Mouse (Mus musculus) midbrain, embryonic 12.5 days (tissue): ENCODE measurements around the gene Ccdc18. TPM values are rescaled to one million over a fixed set of nuclear protein-coding genes. Genes with fewer than 3 reads are reported as not detected.
"Not testable (repeated sequence)": the region's sequence is repeated elsewhere in the genome, so short reads cannot be mapped to it uniquely, and the experiment has no call there.

ENCODE experiments used
- ATAC-seq: fragments of 200-750 bp; cut with Nextera tagmentation; 2 replicates; pipeline ENCODE4 v1.8.0; 2017; ENCODE audit warnings: low read depth, moderate TSS enrichment, moderate library complexity; ENCODE audit not compliant: low FRiP score
- H3K27ac ChIP-seq: fragments of 300-500 bp; sonication (generic); replicated peaks from 2 replicates; pipeline ENCODE4 v1.5.1; 2016; ENCODE audit warnings: mild to moderate bottlenecking
- H3K27me3 ChIP-seq: fragments of 300-500 bp; sonication (generic); 2 replicates; pipeline ENCODE4 v1.6.1; 2016; ENCODE audit warnings: mild to moderate bottlenecking
- H3K36me3 ChIP-seq: fragments of 300-500 bp; sonication (generic); 2 replicates; pipeline ENCODE4 v1.6.1; 2016
- H3K4me1 ChIP-seq: fragments of 300-500 bp; sonication (generic); 2 replicates; pipeline ENCODE4 v1.6.1; 2016
- H3K4me2 ChIP-seq: fragments of 300-500 bp; sonication (generic); replicated peaks from 2 replicates; pipeline ENCODE4 v1.6.1; 2016; ENCODE audit warnings: mild to moderate bottlenecking, moderate library complexity
- H3K4me3 ChIP-seq: fragments of 300-500 bp; sonication (generic); 2 replicates; pipeline ENCODE4 v1.5.1; 2016; ENCODE audit warnings: mild to moderate bottlenecking
- H3K9ac ChIP-seq: fragments of 300-500 bp; sonication (generic); replicated peaks from 2 replicates; pipeline ENCODE4 v1.6.1; 2016; ENCODE audit warnings: mild to moderate bottlenecking, moderate library complexity
- H3K9me3 ChIP-seq: fragments of 300-500 bp; sonication (generic); 2 replicates; pipeline ENCODE4 v1.6.1; 2016; ENCODE audit warnings: mild to moderate bottlenecking
- WGBS: fragments of 180-500 bp; shearing (Covaris S2); methylation state at CpG from one replicate; pipeline ENCODE4 v1.1.7; 2016; 5-methylcytosine and 5-hydroxymethylcytosine counted together
- polyA plus RNA-seq: library from polyadenylated mRNA; unstranded; fragments of >200 nt; fragmentation: Nextera tagmentation; extraction: Ambion mirVana; gene quantifications from 2 replicates; pipeline ENCODE4 v1.2.1, GENCODE M21; 2016

The Ccdc18 gene
- polyA plus RNA-seq, result 8.5 and 9.5 TPM in 2 replicates

DNA sequence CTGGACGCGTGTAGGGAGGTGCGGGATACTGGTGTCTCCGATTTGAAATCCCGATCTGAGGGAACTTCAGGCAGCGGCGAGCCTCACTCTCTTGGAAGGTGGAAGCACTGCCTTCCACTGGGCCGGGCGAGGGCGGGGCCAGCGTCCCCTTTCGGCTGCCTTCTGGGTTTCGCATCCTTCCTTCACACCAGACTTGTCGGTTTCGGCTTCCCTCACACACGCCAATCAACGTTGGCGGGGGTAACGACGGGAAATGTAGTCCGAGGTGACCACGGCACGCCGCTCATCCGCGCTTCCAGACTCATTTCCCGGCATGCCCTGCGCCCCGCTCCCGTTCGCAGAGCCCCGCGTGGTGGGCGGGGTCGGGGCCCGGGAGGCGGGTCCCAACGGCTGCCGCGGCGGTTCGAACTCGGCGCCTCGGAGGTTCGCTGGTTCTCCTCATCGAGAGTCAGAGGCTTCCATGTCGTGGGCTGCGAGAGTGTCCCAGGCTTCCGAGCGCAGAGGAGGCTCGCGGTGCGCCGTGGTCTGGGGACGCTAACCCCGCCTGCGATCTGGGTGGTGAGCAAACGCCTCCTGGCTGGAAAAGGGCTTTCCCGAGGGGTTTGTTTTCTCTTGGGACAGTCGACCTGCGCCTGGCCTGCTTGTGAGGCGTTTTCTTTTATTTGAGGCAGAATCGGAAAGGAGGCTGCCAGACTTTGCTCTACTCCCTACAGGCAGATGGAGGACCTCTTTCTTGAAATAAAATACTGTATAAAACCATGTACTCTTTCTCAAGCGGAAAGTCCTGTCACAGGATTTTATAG lies at the start of gene Ccdc18, which contains the start of gene Tmed5:
Gene Ccdc18 (plus strand): TSS at position 435 of the 803 bp plus-strand sequence.
Gene Tmed5 (minus strand): TSS at position 180 of the 803 bp plus-strand sequence.
- H3K4me2 ChIP-seq, result peak within 1 kb of the TSS; percentile 79
- H3K9me3 ChIP-seq, result no peaks in the 10 kb centered on the region
- peak within 1 kb of the TSS; percentile 89 for H3K27ac ChIP-seq
- no peaks in the 10 kb centered on the region for H3K36me3 ChIP-seq
- WGBS, result under 1% methylated on average over 65 of the region's 65 CpGs
- ATAC-seq, result peak; percentile 98
- peak within 1 kb of the TSS; percentile 85 for H3K4me3 ChIP-seq
- peak within 1 kb of the TSS; percentile 75 for H3K9ac ChIP-seq
- peaks cover 4% of the 10 kb centered on the region; the same call in 1 of the 2 replicates for H3K4me1 ChIP-seq
- H3K27me3 ChIP-seq, result no peaks in the 10 kb centered on the region

DNA sequence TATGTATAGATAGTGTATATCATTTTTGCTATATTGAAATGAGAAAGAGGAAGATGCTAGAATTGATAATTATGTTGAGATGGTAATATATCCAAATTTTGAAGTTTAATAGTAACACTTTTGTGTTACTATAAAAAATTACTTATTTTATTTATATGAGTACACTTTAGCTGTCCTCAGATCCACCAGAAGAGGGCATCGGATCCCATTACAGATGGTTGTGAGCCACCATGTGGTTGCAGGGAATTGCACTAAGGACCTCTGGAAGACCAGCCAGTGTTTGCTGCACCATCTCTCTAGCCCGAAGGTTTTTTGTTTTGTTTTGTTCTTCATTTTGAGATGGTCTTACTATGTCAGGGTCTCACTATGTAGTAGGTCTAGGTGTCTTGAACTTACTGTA lies 47.2 kb upstream of the Ccdc18 start:
- Histone ChIP-seq H3K27ac (no peak overlapping the region), H3K27me3 (no peaks in the 10 kb centered on the region), H3K9me3 (no peaks in the 10 kb centered on the region), H3K9ac (no peak overlapping the region), H3K4me3 (no peak overlapping the region), H3K4me2 (no peak overlapping the region), H3K36me3 (peaks cover 70% of the 10 kb centered on the region), H3K4me1 (no peaks in the 10 kb centered on the region)
- 96% methylated on average over 2 of the region's 2 CpGs for WGBS
- no peak for ATAC-seq

GRCm38 (mm10) chr5:108092731-108093130 lies 39.9 kb upstream of the Ccdc18 start:
- not testable (repeated sequence) for H3K27ac ChIP-seq, H3K4me3 ChIP-seq, H3K4me1 ChIP-seq, H3K27me3 ChIP-seq, H3K4me2 ChIP-seq, ATAC-seq, H3K9ac ChIP-seq, H3K9me3 ChIP-seq
- 96% methylated on average over 8 of the region's 8 CpGs for WGBS
- H3K36me3 ChIP-seq, result peaks cover 70% of the 10 kb centered on the region

- Histone ChIP-seq H3K4me1 (no peaks in the 10 kb centered on the region), H3K4me3 (no peak overlapping the region), H3K4me2 (no peak overlapping the region), H3K27ac (no peak overlapping the region), H3K9me3 (no peaks in the 10 kb centered on the region), H3K36me3 (peaks cover 51% of the 10 kb centered on the region), H3K9ac (no peak overlapping the region), H3K27me3 (no peaks in the 10 kb centered on the region)
- ATAC-seq, result no peak
- WGBS, result 94% methylated on average over 3 of the region's 3 CpGs
These were observed 35.0 kb upstream of the Ccdc18 start for GRCm38 (mm10) chr5:108097676-108098075.

DNA sequence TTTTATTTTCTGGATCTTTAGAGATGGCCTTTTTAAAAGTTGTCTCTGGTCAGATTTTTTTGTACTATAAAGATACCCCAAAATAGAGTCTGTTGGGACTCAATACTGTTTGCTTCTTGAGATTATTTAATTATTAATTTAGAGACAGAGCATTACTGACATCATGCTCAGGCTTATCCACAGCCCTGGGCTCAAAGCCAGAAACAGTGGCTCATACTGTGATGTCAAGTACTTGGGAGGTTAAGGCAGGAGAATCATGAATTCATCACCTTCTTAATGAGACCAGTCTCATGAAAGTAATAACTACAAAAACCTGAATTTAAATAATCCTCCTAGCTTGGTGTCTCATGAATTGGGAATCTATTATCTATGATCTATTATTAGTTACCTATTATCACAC lies 32.5 kb upstream of the Ccdc18 start:
- Histone ChIP-seq H3K4me2 (no peak overlapping the region), H3K9me3 (no peaks in the 10 kb centered on the region), H3K9ac (no peak overlapping the region), H3K27ac (no peak overlapping the region), H3K4me3 (no peak overlapping the region), H3K4me1 (no peaks in the 10 kb centered on the region), H3K36me3 (peaks cover 55% of the 10 kb centered on the region), H3K27me3 (no peaks in the 10 kb centered on the region)
- no peak for ATAC-seq

DNA sequence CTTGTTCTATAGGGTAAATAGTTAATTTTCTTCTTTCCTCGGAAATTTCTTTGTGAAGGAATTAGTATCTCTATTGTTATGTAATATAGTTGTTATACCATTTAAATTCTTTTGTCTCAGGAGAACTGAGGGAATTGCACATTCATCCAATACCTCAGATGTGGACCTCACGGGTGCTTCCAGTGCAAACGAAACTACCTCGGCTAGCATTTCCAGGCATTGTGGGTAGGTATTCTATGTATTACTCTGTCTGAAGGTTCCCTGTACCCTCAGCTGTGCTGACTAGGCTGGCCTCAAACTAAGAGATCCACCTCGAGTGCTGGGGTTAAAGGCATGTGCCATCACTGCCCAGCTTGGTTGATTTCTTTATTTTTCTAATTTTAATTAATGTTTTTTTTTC lies 28.4 kb upstream of the Ccdc18 start:
- no peak overlapping the region for H3K27ac ChIP-seq
- ATAC-seq, result no peak
- H3K9ac ChIP-seq, result no peak overlapping the region
- no peaks in the 10 kb centered on the region for H3K27me3 ChIP-seq
- no peaks in the 10 kb centered on the region for H3K9me3 ChIP-seq
- H3K4me2 ChIP-seq, result no peak overlapping the region
- WGBS, result 81% methylated on average over 5 of the region's 5 CpGs
- peaks cover 46% of the 10 kb centered on the region for H3K36me3 ChIP-seq
- H3K4me1 ChIP-seq, result no peaks in the 10 kb centered on the region
- no peak overlapping the region for H3K4me3 ChIP-seq

GRCm38 (mm10) chr5:108109346-108109745 lies 23.3 kb upstream of the Ccdc18 start:
- WGBS, result 95% methylated on average over 7 of the region's 7 CpGs
- no peak for ATAC-seq

DNA sequence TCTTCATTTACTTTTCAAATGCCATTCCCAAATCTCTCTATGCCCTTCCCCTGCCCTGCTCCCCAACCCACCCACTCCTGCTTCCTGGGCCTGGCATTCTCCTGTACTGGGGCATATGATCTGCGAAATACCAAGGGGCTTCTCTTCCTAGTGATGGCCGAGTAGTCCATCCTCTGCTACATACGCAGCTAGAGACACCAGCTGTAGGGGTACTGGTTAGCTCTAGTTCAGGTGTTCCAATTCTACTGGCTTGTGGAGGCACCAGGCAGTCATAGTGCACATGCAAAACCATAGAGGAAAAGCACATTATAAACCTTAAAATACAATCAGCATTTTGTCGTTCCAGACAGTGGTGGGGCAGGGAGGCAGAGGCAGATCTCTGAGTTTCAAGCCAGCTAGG lies 15.0 kb upstream of the Ccdc18 start:
- Histone ChIP-seq H3K9ac (no peak overlapping the region), H3K4me3 (no peak overlapping the region), H3K27me3 (no peaks in the 10 kb centered on the region), H3K9me3 (no peaks in the 10 kb centered on the region), H3K36me3 (no peaks in the 10 kb centered on the region), H3K4me2 (no peak overlapping the region), H3K27ac (no peak overlapping the region), H3K4me1 (no peaks in the 10 kb centered on the region)
- WGBS, result 89% methylated on average over 4 of the region's 4 CpGs
- ATAC-seq, result no peak

More at GRCm38 (mm10) chr5:108109346-108109745, 23.3 kb upstream of the Ccdc18 start:
- Histone ChIP-seq H3K9me3 (no peaks in the 10 kb centered on the region), H3K36me3 (peaks cover 28% of the 10 kb centered on the region), H3K4me1 (no peaks in the 10 kb centered on the region), H3K4me2 (no peak overlapping the region), H3K4me3 (no peak overlapping the region), H3K27me3 (no peaks in the 10 kb centered on the region), H3K27ac (no peak overlapping the region), H3K9ac (no peak overlapping the region)

GRCm38 (mm10) chr5:108120221-108120900 lies 12.3 kb upstream of the Ccdc18 start:
- Histone ChIP-seq H3K27ac (no peak overlapping the region), H3K4me1 (no peaks in the 10 kb centered on the region), H3K4me2 (no peak overlapping the region), H3K27me3 (no peaks in the 10 kb centered on the region), H3K36me3 (0 out of 2 replicates have a peak, but pooled peaks cover 4% of the 10 kb centered on the region), H3K4me3 (no peak overlapping the region), H3K9me3 (no peaks in the 10 kb centered on the region), H3K9ac (no peak overlapping the region)
- 84% methylated on average over 9 of the region's 9 CpGs for WGBS
- ATAC-seq, result no peak

DNA sequence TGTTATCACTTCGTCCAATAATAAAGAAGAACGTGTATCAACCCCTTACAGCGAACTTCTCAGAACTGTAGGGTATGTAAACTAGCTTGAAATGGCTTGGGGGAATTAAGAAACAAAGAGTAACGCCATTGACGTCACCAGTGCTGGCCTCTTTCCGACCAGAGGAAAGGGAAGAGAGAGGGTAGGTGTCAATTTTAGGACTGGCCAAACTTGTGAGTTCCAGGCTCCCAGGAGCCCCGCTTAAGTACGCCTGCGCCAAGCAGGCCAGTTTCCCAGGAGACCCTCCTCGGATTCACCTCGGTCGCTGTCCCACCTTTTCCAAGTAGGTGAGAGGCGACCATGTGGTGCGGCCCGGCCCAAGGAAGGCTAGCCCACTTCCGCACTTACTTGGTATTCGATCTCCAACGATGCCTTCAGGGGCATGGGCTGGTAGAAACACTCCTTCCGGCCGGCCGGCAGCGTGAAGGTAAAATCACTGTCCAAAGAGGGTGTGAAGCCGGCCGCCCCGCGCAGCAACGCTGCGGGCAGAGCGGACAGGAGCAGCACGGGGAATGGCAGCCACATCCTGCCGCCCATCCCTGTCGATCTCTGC lies 730 bp upstream of the Ccdc18 start:
- Histone ChIP-seq H3K4me1 (peaks cover 4% of the 10 kb centered on the region; the same call in 1 of the 2 replicates), H3K9ac (peak overlapping the region; percentile 75), H3K27me3 (no peaks in the 10 kb centered on the region), H3K36me3 (no peaks in the 10 kb centered on the region), H3K4me2 (peak overlapping the region; percentile 79), H3K4me3 (peak overlapping the region; percentile 85), H3K27ac (peak overlapping the region; percentile 89), H3K9me3 (no peaks in the 10 kb centered on the region)
- no peak; the same call in 1 of the 2 replicates for ATAC-seq
- under 1% methylated on average over 32 of the region's 32 CpGs for WGBS

DNA sequence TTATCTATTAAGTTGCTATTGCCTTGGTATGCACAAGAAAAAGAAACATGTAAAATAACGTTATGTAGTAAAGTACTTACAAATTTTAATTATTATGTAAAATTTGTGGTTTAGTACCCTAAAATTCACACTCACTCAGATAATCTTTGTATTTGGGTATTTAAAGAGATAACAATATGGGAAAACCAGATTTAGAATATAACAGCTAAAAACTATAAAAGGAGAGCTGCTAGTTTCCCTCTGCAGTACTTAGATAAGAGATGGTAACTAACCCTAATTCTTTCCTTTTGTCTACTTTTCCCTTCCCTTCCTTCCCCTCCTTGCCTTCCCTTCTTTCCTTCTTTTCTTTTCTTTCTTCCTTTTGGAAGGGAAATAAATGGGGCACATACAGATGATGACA lies 19.9 kb downstream of the Ccdc18 start:
- Histone ChIP-seq H3K4me2 (no peak overlapping the region), H3K27me3 (no peaks in the 10 kb centered on the region), H3K4me1 (no peaks in the 10 kb centered on the region), H3K4me3 (no peak overlapping the region), H3K9ac (no peak overlapping the region), H3K36me3 (no peaks in the 10 kb centered on the region), H3K27ac (no peak overlapping the region), H3K9me3 (no peaks in the 10 kb centered on the region)
- no peak for ATAC-seq
- WGBS, result 90% methylated on average over 1 of the region's 1 CpGs

DNA sequence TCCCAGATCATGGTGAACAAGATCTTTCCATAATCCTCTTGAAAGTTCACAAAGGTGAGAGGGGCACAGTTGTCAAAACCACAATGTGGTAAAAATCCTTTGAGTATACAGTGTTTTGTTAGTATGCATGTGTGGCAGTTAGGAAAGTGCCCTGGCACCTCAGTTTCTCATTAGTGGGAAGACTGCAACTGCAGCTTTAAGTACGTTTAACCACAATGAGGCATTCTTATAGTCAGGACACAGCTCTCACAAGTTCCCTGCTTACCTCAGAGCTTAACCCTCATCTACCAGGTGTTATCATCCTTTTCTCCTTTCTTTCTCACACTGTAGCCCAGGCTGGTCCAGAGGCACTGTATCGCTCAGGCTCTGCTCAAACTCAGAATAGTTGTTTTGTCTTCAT lies 28.1 kb downstream of the Ccdc18 start:
- Histone ChIP-seq H3K4me3 (no peak overlapping the region), H3K4me2 (no peak overlapping the region), H3K27ac (no peak overlapping the region), H3K36me3 (no peaks in the 10 kb centered on the region), H3K9ac (no peak overlapping the region), H3K9me3 (no peaks in the 10 kb centered on the region), H3K4me1 (no peaks in the 10 kb centered on the region), H3K27me3 (no peaks in the 10 kb centered on the region)
- no peak for ATAC-seq
- 75% methylated on average over 2 of the region's 2 CpGs for WGBS
